Mouse (Mus musculus) natural killer cell, adult 2 months (primary cell): Measurements from ENCODE around the gene Apex2.
"Not testable (repeated sequence)": the region's sequence is repeated elsewhere in the genome, so short reads cannot be mapped to it uniquely, and the experiment has no call there.

Experiments used
- DNase-seq, 2 experiments: peaks; one replicate each; pipeline ENCODE4 v3.0.0; 2022; ENCODE audit warnings: low spot score in 2 of 2

Apex2 gene

DNA sequence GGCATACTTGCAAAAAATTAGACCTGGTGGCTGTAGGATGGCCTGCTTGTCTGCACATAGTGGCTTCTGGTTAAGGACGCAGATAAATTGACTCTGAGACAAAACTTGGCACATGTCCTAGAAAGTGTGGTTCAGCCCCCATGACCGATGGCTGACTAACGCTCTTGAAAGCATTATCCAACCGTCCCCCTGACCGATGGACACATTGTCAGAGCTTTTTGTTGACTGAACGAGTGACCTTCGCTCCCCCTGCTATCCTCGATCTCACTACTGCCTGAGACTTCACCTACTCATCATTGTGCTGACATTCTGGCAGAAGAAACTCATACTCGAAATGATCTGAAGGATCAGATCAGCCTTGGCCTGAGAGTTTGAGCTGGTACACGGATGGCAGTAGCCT is 101.9 kb downstream of the Apex2 start:
- DNase-seq: not testable (repeated sequence)

DNA sequence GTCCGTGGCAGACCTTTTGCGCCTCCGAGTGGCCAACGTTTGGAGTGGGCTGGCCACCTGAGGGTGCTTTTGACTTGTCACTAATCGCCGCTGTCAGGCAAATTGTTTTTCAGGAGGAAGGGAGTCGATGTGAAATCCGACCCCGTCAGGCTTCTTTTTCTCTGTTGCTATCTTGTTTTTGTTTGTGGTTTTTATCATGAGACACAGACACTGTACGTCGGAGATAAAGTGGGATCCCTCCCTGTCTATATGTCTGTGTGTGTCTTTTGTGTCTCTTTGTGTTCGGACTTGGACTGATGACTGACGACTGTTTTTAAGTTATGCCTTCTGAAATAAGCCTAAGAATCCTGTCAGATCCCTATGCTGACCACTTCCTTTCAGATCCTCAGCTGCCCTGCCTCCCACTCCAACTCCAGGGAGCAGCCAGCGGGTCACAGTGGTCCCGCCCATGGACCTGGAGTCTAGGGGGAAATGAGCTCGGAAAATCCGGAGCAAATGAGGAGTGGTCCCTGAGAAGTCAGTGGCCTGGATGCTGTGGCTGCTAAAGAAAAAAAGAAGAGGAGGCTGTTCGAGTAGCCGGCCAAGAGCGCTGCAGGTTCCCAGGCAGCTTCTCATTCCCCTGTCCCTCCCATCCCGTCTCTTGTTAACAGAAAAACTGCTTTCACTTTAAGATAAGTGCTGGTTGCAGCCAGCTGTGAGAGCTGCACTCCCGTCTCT is 103.2 kb downstream of the Apex2 start:
- DNase-seq: not testable (repeated sequence)

DNA sequence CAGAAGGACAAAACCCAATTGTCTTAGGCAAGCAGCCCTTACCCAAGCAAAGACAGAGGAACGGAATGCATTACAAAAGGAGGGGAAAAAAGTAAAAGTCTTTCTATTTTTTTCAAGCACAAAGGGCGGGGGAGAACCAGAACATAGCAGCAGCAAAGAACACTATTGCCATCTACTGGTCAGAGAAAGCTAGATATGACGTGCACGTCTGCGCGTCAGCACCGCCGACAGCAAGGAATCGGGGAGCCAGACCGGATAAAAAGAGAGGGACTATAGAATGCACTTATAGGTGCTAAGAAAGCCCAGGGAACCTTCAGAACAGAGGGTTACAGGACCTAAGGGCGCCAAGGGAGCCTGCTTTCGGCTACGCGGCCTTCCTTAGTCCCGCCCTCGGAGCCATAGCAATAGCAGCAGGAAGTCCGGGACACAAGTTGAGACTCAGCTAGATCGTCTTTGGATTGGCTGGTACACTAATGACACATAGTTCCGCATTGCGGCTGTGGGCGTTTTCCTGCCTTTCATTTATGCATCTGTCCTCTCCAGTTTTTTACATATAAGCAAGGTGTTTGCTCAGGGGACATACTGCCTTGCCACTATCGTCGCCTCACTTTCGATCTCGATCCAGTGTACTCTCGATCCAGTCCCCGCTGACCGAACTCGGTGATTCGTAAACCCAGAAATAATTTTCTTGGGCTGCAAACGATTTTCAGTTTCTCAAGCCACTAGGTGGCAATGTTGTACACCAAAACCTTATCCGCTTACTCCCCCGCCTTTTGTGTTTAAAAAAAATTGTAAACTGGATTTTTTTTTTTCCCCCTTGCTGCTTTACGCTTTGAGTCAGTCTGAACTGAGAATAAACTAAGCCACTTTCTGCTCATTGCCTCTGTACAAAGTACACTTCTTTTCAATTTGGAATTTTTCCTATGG is 111.6 kb downstream of the Apex2 start:
- DNase-seq: peak; percentile 84 to 86

DNA sequence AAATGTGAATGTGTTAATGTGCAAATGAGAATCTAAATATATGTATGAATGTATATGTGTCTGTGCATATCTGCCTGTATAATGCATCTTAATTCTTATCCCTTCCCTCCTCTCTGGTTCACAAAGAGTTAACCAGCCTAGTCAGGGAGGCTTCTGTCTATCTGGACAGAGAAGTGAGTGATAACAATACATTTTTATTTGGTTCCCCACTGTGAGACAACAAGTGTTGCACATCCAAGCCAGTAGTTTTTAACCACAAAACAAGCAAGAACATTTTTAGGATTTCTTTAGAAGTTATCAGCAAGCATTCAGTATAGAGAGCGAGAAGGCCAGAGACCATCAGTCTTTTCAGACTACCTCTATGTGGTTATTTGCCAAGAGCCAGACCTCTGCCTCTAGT is 118.3 kb downstream of the Apex2 start:
- no peak for DNase-seq
